In the genomic region with DNA sequence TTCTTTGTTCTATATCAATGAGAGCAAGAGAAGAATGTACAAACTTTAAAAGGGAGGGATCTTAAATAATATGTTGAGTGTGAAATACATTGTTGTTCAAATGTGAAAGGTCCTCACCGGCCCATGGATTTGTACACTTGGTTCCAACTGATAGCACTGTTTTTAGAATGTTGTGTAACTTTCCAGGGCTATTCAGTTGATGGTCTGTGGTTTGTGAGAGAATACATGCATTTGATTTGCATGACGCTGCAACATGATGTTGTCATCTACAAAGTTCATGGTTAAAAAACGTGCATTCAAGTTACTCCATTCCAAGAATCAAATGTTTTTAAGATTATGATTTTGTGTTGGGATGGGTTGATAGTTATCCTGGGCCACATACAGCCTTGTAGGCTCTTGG, we compare ENCODE assay signal across 28 mouse cellular contexts.
"Had no signal": no experiment of that assay in that cellular context is flagged by ENCODE, and none has a peak within 500 bp of the region (broad histone marks: within the 10 kb centered on the region; RNA-seq: fewer than 3 reads in every experiment).

No protein-coding gene starts in this region.

- ATAC-seq: forebrain, embryonic 13.5 days; forebrain, embryonic 14.5 days; forebrain, embryonic 15.5 days; forebrain, embryonic 16.5 days; forebrain, postnatal 0 days had no signal

- H3K4me3 ChIP-seq: embryonic facial prominence, embryonic 10.5 days; embryonic facial prominence, embryonic 12.5 days; embryonic facial prominence, embryonic 13.5 days; embryonic facial prominence, embryonic 15.5 days; erythroblast, embryonic 14.5 days; forebrain, embryonic 10.5 days; forebrain, embryonic 12.5 days; forebrain, embryonic 13.5 days; forebrain, embryonic 15.5 days; heart, adult 2 months; heart, embryonic 10.5 days had no signal

- H3K27ac ChIP-seq: embryonic facial prominence, embryonic 10.5 days; embryonic facial prominence, embryonic 12.5 days; embryonic facial prominence, embryonic 13.5 days; embryonic facial prominence, embryonic 15.5 days; forebrain, embryonic 10.5 days; forebrain, embryonic 12.5 days; forebrain, embryonic 13.5 days; forebrain, embryonic 15.5 days; heart, adult 2 months; heart, embryonic 10.5 days had no signal

- DNase-seq: cerebellum, adult 8-10 months; cerebellum, adult 9-10 months; cerebellum, adult 9-11 months; cerebellum, postnatal 10 days; cerebellum, postnatal 14 days; cerebellum, postnatal 25 days; cerebellum, postnatal 36 days; embryo, embryonic 11 days; forebrain, postnatal 0 days; gastrocnemius, postnatal 10 days; gastrocnemius, postnatal 14 days; gastrocnemius, postnatal 25 days; gastrocnemius, postnatal 36 days; heart, adult 11 months; heart, adult 18-20 months; heart, adult 2 months had no signal
